Mouse (Mus musculus): ENCODE measurements around the gene Dnm3. TPM values are rescaled to one million over a fixed set of nuclear protein-coding genes. Genes with fewer than 3 reads are reported as not detected.

Gene Dnm3
- polyA plus RNA-seq, 1 experiment = 3.5 TPM

GRCm38 (mm10) chr1:162224061-162224460, 253.8 kb downstream of the Dnm3 start:
- Histone ChIP-seq H3K27ac (ENCODE audit: control insufficient read depth, insufficient read depth, low read depth, low read length, poor library complexity) (no peak overlapping the region), H3K4me3 (replicated peaks; ENCODE audit: control insufficient read depth, low read depth, low read length) (no peak overlapping the region), H3K4me1 (ENCODE audit: control insufficient read depth, insufficient read depth, low read length) (no peaks in the 10 kb centered on the region)
- WGBS = 85% methylated on average over 3 of the region's 3 CpGs
- TF ChIP-seq POLR2A (IDR thresholded peaks at IDR 0.05; ENCODE audit: borderline replicate concordance, control insufficient read depth, low read depth, low read length) (no peak), CTCF (IDR thresholded peaks at IDR 0.05; ENCODE audit: control insufficient read depth, insufficient read depth, low read length) (no peak)

DNA sequence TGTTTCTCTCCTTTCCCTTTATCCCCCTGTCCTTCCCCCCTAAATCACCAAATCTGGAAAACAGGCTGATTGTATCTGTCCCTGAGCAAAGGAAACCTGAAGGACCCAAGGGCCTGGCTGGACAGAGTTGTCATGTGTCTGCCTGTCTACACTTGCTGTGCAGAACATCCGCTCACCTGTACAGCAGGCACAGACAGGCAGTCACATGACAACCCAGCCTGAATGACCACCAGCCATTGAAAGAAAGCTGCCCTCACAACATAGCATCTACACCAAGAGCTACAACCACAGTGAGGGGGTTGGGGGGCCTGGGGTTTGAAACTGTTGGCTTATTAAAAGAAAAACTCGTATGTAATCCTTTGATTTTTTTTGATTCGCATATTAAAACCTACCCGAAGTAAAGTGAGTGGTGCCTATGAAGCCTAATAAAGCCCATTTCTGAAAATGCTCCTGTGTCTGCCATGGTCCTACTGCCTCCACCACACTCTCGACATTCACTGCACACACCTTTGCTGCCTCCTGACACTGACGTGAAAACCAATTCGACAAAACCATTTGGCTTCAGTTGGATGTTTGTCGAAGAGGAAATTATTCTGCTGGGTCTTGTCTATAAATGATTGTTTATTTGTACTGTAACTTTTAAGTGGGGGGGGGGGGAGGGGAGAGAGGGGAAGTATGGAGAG, 254.4 kb downstream of the Dnm3 start:
- no peak overlapping the region for H3K27ac ChIP-seq (ENCODE audit: control insufficient read depth, insufficient read depth, low read depth, low read length, poor library complexity)
- no peaks in the 10 kb centered on the region for H3K4me1 ChIP-seq (ENCODE audit: control insufficient read depth, insufficient read depth, low read length)
- 83% methylated on average over 8 of the region's 8 CpGs for WGBS
- no peak overlapping the region for H3K4me3 ChIP-seq (replicated peaks; ENCODE audit: control insufficient read depth, low read depth, low read length)
- no peak for TF ChIP-seq POLR2A (IDR thresholded peaks at IDR 0.05; ENCODE audit: borderline replicate concordance, control insufficient read depth, low read depth, low read length)
- no peak for TF ChIP-seq CTCF (IDR thresholded peaks at IDR 0.05; ENCODE audit: control insufficient read depth, insufficient read depth, low read length)

GRCm38 (mm10) chr1:162222353-162222752, 255.5 kb downstream of the Dnm3 start:
- TF ChIP-seq POLR2A (IDR thresholded peaks at IDR 0.05; ENCODE audit: borderline replicate concordance, control insufficient read depth, low read depth, low read length) = no peak
- TF ChIP-seq CTCF (IDR thresholded peaks at IDR 0.05; ENCODE audit: control insufficient read depth, insufficient read depth, low read length) = no peak
- Histone ChIP-seq H3K4me1 (ENCODE audit: control insufficient read depth, insufficient read depth, low read length) (no peaks in the 10 kb centered on the region), H3K4me3 (replicated peaks; ENCODE audit: control insufficient read depth, low read depth, low read length) (no peak overlapping the region), H3K27ac (ENCODE audit: control insufficient read depth, insufficient read depth, low read depth, low read length, poor library complexity) (no peak overlapping the region)

DNA sequence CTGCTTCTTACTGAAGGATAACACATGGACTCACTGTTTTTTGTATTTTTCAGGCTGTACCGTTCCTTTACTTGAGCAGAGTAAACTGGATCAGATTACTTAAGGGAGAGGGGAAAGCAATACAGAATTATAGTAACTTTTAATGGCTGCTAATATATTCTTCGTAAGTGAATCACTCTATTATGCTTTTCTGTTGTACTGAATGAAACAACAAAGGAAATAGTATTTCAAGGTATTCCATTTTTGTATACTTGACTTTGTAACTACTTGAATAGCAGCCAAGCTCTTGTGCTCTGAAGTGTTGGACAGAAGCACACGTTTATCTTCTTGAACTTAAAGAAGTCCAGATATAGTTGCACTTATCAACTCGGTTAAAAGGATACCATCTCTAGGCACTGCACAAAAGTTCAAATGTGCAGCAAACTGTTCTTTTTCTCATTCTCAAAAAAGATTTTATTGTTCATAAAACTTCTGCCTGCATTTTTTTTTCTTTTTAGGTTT, 256.0 kb downstream of the Dnm3 start:
- TF ChIP-seq POLR2A (IDR thresholded peaks at IDR 0.05; ENCODE audit: borderline replicate concordance, control insufficient read depth, low read depth, low read length) (no peak), CTCF (IDR thresholded peaks at IDR 0.05; ENCODE audit: control insufficient read depth, insufficient read depth, low read length) (no peak)
- H3K4me1 ChIP-seq (ENCODE audit: control insufficient read depth, insufficient read depth, low read length) = no peaks in the 10 kb centered on the region
- WGBS = 61% methylated on average over 4 of the region's 4 CpGs
- no peak overlapping the region for H3K4me3 ChIP-seq (replicated peaks; ENCODE audit: control insufficient read depth, low read depth, low read length)
- H3K27ac ChIP-seq (ENCODE audit: control insufficient read depth, insufficient read depth, low read depth, low read length, poor library complexity) = no peak overlapping the region

DNA sequence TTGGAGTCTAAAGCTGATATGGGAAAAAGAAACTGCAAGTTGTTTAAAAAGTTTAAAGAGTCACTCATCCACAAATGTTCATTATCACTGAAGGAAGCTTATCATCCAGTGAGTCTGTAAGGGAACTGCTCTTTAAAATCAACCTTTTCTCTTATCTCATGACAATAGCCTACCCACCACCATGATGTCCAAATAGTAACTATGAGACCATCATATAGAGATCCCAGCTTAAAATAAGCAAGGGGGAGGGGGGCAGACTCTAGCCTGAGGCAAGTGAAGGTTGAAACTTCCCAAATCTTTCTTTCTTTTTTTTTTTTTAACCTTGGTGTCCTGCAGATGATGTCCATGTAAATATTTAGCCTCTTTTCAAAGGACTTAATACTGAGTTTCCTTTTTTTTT, 256.9 kb downstream of the Dnm3 start:
- TF ChIP-seq POLR2A (IDR thresholded peaks at IDR 0.05; ENCODE audit: borderline replicate concordance, control insufficient read depth, low read depth, low read length) (no peak), CTCF (IDR thresholded peaks at IDR 0.05; ENCODE audit: control insufficient read depth, insufficient read depth, low read length) (no peak)
- Histone ChIP-seq H3K4me1 (ENCODE audit: control insufficient read depth, insufficient read depth, low read length) (no peaks in the 10 kb centered on the region), H3K4me3 (replicated peaks; ENCODE audit: control insufficient read depth, low read depth, low read length) (no peak overlapping the region), H3K27ac (ENCODE audit: control insufficient read depth, insufficient read depth, low read depth, low read length, poor library complexity) (no peak overlapping the region)

DNA sequence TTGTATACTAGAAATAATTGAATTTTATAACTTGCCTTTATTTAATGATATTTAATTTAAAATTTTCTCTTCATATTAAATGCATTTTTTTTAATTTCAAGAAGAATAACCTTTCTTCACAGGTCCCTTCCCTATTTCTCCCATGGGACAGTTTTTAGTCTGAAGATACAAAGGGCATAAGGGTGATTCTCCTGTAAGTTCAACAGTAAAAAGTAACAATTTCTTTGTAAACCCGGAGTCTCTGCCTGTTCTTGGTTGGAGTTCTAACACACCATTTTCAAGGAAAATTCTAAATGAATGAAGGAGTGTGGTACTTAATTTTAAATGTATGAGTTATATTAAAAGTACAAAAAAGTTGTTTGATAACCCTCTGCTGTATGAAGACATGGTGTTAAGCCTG, 258.1 kb downstream of the Dnm3 start:
- H3K4me1 ChIP-seq (ENCODE audit: control insufficient read depth, insufficient read depth, low read length) = no peaks in the 10 kb centered on the region
- TF ChIP-seq CTCF (IDR thresholded peaks at IDR 0.05; ENCODE audit: control insufficient read depth, insufficient read depth, low read length) = no peak
- TF ChIP-seq POLR2A (IDR thresholded peaks at IDR 0.05; ENCODE audit: borderline replicate concordance, control insufficient read depth, low read depth, low read length) = no peak
- H3K4me3 ChIP-seq (replicated peaks; ENCODE audit: control insufficient read depth, low read depth, low read length) = no peak overlapping the region
- H3K27ac ChIP-seq (ENCODE audit: control insufficient read depth, insufficient read depth, low read depth, low read length, poor library complexity) = no peak overlapping the region
- 87% methylated on average over 1 of the region's 1 CpGs for WGBS

GRCm38 (mm10) chr1:162218530-162219180, 259.2 kb downstream of the Dnm3 start:
- Histone ChIP-seq H3K4me1 (ENCODE audit: control insufficient read depth, insufficient read depth, low read length) (no peaks in the 10 kb centered on the region), H3K4me3 (replicated peaks; ENCODE audit: control insufficient read depth, low read depth, low read length) (no peak overlapping the region), H3K27ac (ENCODE audit: control insufficient read depth, insufficient read depth, low read depth, low read length, poor library complexity) (no peak overlapping the region)
- 66% methylated on average over 8 of the region's 8 CpGs for WGBS
- TF ChIP-seq CTCF (IDR thresholded peaks at IDR 0.05; ENCODE audit: control insufficient read depth, insufficient read depth, low read length) = no peak
- TF ChIP-seq POLR2A (IDR thresholded peaks at IDR 0.05; ENCODE audit: borderline replicate concordance, control insufficient read depth, low read depth, low read length) = no peak

DNA sequence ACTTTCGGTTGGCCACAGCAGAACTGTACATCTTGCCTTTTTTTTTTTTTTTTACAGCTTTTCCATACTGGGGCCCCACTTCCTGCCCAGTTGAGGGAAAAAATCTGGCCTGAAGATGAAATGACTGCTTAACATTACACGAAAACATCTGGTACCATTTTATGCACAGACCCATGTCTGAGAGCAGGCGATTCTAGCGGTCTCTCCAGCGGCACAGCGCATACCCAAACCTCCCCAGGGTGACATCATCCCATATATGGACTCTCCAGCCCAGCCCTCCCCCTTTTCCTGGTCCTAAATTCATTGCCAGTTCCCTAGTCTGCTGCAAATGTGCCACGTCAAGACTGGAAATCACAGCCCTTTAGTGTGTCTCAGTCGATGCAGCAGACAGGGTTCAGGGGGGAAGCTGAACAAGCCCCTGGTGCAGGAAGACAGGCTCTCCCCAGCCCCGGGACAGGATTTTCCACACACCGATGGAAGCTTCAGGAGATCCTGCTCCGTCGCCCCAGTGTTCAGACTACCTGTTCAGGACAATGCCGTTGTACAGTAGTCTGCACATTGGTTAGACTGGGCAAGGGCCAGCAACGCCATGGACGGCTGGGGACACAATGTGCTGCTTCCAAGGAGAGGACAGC, 260.4 kb downstream of the Dnm3 start:
- TF ChIP-seq POLR2A (IDR thresholded peaks at IDR 0.05; ENCODE audit: borderline replicate concordance, control insufficient read depth, low read depth, low read length) (no peak), CTCF (IDR thresholded peaks at IDR 0.05; ENCODE audit: control insufficient read depth, insufficient read depth, low read length) (no peak)
- no peaks in the 10 kb centered on the region for H3K4me1 ChIP-seq (ENCODE audit: control insufficient read depth, insufficient read depth, low read length)
- H3K27ac ChIP-seq (ENCODE audit: control insufficient read depth, insufficient read depth, low read depth, low read length, poor library complexity) = no peak overlapping the region
- WGBS = 64% methylated on average over 15 of the region's 15 CpGs
- no peak overlapping the region for H3K4me3 ChIP-seq (replicated peaks; ENCODE audit: control insufficient read depth, low read depth, low read length)
